Mouse (Mus musculus): ENCODE data around the gene Atp5g1. TPM values are rescaled to one million over a fixed set of nuclear protein-coding genes. Genes with fewer than 3 reads are reported as not detected.

Atp5g1 gene
- total RNA-seq, 1 experiment from 2014 or later = 262 TPM

- DNase-seq = no peak
Observed at GRCm38 (mm10) chr11:96028130-96028529, 47.3 kb downstream of the Atp5g1 start.

- DNase-seq = peak; percentile 12
Observed at GRCm38 (mm10) chr11:96020622-96021021, 54.8 kb downstream of the Atp5g1 start.

Other genes with a start within 250 kb of the Atp5g1 start
- gene Gngt2, start 238.5 kb downstream of the Atp5g1 start, total RNA-seq (2021) = 30.3 and 31.4 TPM in 2 replicates
- 15.6 and 20.9 TPM in 2 replicates for gene Abi3, start 233.2 kb downstream of the Atp5g1 start, total RNA-seq (2021)
- not detected in 2 replicates for gene B4galnt2, start 160.8 kb downstream of the Atp5g1 start, total RNA-seq (2021)
- gene Igf2bp1, start 69.7 kb downstream of the Atp5g1 start, total RNA-seq (2021) = 5.0 and 8.4 TPM in 2 replicates
- not detected in 2 replicates for gene Gip, start 51.1 kb downstream of the Atp5g1 start, total RNA-seq (2021)
- gene Snf8, start 40.8 kb downstream of the Atp5g1 start, total RNA-seq (2021) = 77.7 and 79.2 TPM in 2 replicates
- 43.8 and 45.2 TPM in 2 replicates for gene Ube2z, start 10.3 kb downstream of the Atp5g1 start, total RNA-seq (2021)
- not detected in 2 replicates for gene Calcoco2, start 36.3 kb upstream of the Atp5g1 start, total RNA-seq (2021)
- not detected in 2 replicates for gene Ttll6, start 58.1 kb upstream of the Atp5g1 start, total RNA-seq (2021)
- not detected in 2 replicates for gene Hoxb13, start 118.6 kb upstream of the Atp5g1 start, total RNA-seq (2021)
- gene Hoxb9, start 195.8 kb upstream of the Atp5g1 start, total RNA-seq (2021) = 99.3 and 156 TPM in 2 replicates
- 56.7 and 59.4 TPM in 2 replicates for gene Hoxb8, start 206.2 kb upstream of the Atp5g1 start, total RNA-seq (2021)
- gene Hoxb7, start 211.0 kb upstream of the Atp5g1 start, total RNA-seq (2021) = 34.3 and 37.8 TPM in 2 replicates
- gene Hoxb6, start 216.8 kb upstream of the Atp5g1 start, total RNA-seq (2021) = 35.7 and 39.8 TPM in 2 replicates
- gene Hoxb5, start 227.7 kb upstream of the Atp5g1 start, total RNA-seq (2021) = 17.1 and 18.7 TPM in 2 replicates
- 14.0 and 15.7 TPM in 2 replicates for gene Hoxb4, start 242.6 kb upstream of the Atp5g1 start, total RNA-seq (2021)
- gene Hoxb3, start 247.7 kb upstream of the Atp5g1 start, total RNA-seq (2021) = 17.1 and 26.0 TPM in 2 replicates